Mouse (Mus musculus) testis, adult 2 months (tissue): ENCODE measurements at regions not wholly inside any gene's neighbourhood (a gene's known extent, or its start where the extent isn't known, plus 50 kb on each side); places are given as distances from the start of the nearest gene placed in this dataset.

Source experiments
- CTCF ChIP-seq: fragments of 200-500 bp; IDR thresholded peaks from 2 replicates; pipeline ENCODE4 v1.5.1; 2012; ENCODE audit warnings: low read depth, mild to moderate bottlenecking, inconsistent platforms, low read length, moderate library complexity; ENCODE audit not compliant: control insufficient read depth, insufficient read depth, insufficient replicate concordance
- POLR2A ChIP-seq: fragments of 200-500 bp; IDR thresholded peaks from 2 replicates; pipeline ENCODE4 v1.6.1; 2012; ENCODE audit warnings: low read depth, mild to moderate bottlenecking, inconsistent platforms, low read length, moderate library complexity; ENCODE audit not compliant: control insufficient read depth

DNA sequence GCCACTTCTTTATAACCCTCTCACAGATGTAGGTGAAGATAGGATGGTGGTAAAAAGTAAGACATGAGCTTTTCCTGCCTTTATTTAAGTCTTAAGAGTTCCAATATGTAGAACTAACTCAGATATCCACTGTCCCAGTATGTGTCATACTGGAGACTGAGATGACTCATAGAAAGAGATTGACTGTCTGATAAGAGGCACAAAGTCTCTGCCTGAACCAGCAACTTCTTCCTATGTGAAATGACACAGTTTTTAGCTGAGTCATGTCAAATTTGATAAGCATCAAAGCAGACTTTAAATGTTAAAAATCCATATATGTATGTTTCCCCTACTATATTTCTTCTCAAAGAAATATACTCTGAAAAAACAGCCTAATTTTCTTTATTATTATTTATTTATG is 216.6 kb downstream of the Col12a1 start:
- no peak for TF ChIP-seq POLR2A
- TF ChIP-seq CTCF = no peak
